ENCODE assay signal across 29 mouse cellular contexts in genomic region chr16:64876631-64877265, GRCm38 (mm10). TPM values are rescaled to one million over a fixed set of nuclear protein-coding genes. Genes with fewer than 3 reads are reported as not detected.
DNase-seq lines count a peak whose midpoint lies in the region; ATAC-seq and TF ChIP-seq lines count a peak whose summit lies in the region.
"Had no signal": no experiment of that assay in that cellular context is flagged by ENCODE, and none has a peak within 500 bp of the region (broad histone marks: within the 10 kb centered on the region; RNA-seq: fewer than 3 reads in every experiment).

No protein-coding gene starts in this region.

- peak overlapping the region; percentile 66 for H3K27ac ChIP-seq in lung, embryonic 16.5 days (ENCODE audit: low read length)
- H3K27ac ChIP-seq in ES-E14 (ENCODE audit: insufficient read depth, low read depth, low read length, poor library complexity, severe bottlenecking) = peak overlapping the region; percentile 61; the same call in 1 of the 2 replicates
- H3K27ac ChIP-seq in gastrocnemius, adult 2 months = no peak overlapping the region
- H3K27ac ChIP-seq in midbrain, embryonic 15.5 days = no peak overlapping the region
- H3K27ac ChIP-seq: forebrain, embryonic 15.5 days; hindbrain, embryonic 13.5 days; limb, embryonic 12.5 days; liver, embryonic 15.5 days; neural tube, embryonic 12.5 days; stomach, postnatal 0 days had no signal

- H3K4me1 ChIP-seq in lung, embryonic 16.5 days (replicated peaks; ENCODE audit: control insufficient read depth, insufficient read depth, low read length) = 0 out of 2 replicates have a peak, but pooled peaks cover 2% of the 10 kb centered on the region
- peaks cover 2 to 11% of the 10 kb centered on the region in 2 experiments; a peak in 3 of 4 replicates for H3K4me1 ChIP-seq in ES-E14 (ENCODE audit: control insufficient read depth in 2 of 2, insufficient read depth in 2 of 2, low read length in 2 of 2, poor library complexity in 1 of 2)
- 0 out of 2 replicates have a peak, but pooled peaks cover 8% of the 10 kb centered on the region for H3K4me1 ChIP-seq in midbrain, embryonic 15.5 days
- H3K4me1 ChIP-seq: limb, embryonic 12.5 days; neural tube, embryonic 12.5 days had no signal

- no peak for DNase-seq in lung, adult 18-20 months
- peak; percentile 37 to 42 for DNase-seq in B cell, adult 2 months
- no peak for DNase-seq in ES-E14 (ENCODE audit: low read depth, low spot score)
- no peak for DNase-seq in gastrocnemius, adult 2 months
- no peak for DNase-seq in gastrocnemius, postnatal 36 days
- DNase-seq: adrenal gland, adult 2 months; cerebellum, adult 8-10 months; cerebellum, postnatal 36 days; heart, postnatal 36 days; kidney, adult 9 months; kidney, postnatal 14 days; layer of hippocampus, adult 9-11 months; right cerebral cortex, postnatal 4 days; thymus, adult 18-20 months; thymus, postnatal 25 days had no signal

- no peaks in the 10 kb centered on the region for H3K9me3 ChIP-seq in lung, embryonic 16.5 days (ENCODE audit: control insufficient read depth, low read length)
- no peaks in the 10 kb centered on the region; the same call in 1 of the 2 replicates for H3K9me3 ChIP-seq in ES-E14 (ENCODE audit: control insufficient read depth, insufficient read depth, low read depth, low read length)
- no peaks in the 10 kb centered on the region for H3K9me3 ChIP-seq in midbrain, embryonic 15.5 days
- H3K9me3 ChIP-seq: forebrain, embryonic 15.5 days; hindbrain, embryonic 13.5 days; limb, embryonic 12.5 days; liver, embryonic 15.5 days; neural tube, embryonic 12.5 days had no signal

- H3K9ac ChIP-seq in lung, embryonic 16.5 days (ENCODE audit: low read length) = no peak overlapping the region
- H3K9ac ChIP-seq in ES-E14 (ENCODE audit: insufficient read depth, low read depth, low read length, poor library complexity, severe bottlenecking) = no peak overlapping the region
- H3K9ac ChIP-seq in midbrain, embryonic 15.5 days = no peak overlapping the region
- H3K9ac ChIP-seq: forebrain, embryonic 15.5 days; hindbrain, embryonic 13.5 days; limb, embryonic 12.5 days; liver, embryonic 15.5 days; neural tube, embryonic 12.5 days had no signal

- intact Hi-C loops in gastrocnemius, adult 2 months (cut with DNase I) = no loop called here
- intact Hi-C loops in gastrocnemius, postnatal 36 days (cut with DNase I) = no loop called here

- H3K4me2 ChIP-seq in lung, embryonic 16.5 days (ENCODE audit: low read depth, low read length) = no peak overlapping the region
- H3K4me2 ChIP-seq in midbrain, embryonic 15.5 days = no peak overlapping the region
- H3K4me2 ChIP-seq: forebrain, embryonic 15.5 days; heart, embryonic 11.5 days; hindbrain, embryonic 13.5 days; limb, embryonic 12.5 days; liver, embryonic 15.5 days; midbrain, embryonic 11.5 days; neural tube, embryonic 12.5 days had no signal

- 70% methylated on average over 4 of the region's 4 CpGs for WGBS in lung, embryonic 16.5 days
- 71% methylated on average over 4 of the region's 4 CpGs for WGBS in midbrain, embryonic 15.5 days

- H3K27me3 ChIP-seq in lung, embryonic 16.5 days (ENCODE audit: control insufficient read depth, insufficient read depth, low read depth, low read length) = no peaks in the 10 kb centered on the region
- no peaks in the 10 kb centered on the region for H3K27me3 ChIP-seq in midbrain, embryonic 15.5 days (replicated peaks)
- H3K27me3 ChIP-seq: forebrain, embryonic 15.5 days; hindbrain, embryonic 13.5 days; limb, embryonic 12.5 days; liver, embryonic 15.5 days; neural tube, embryonic 12.5 days had no signal

- no peaks in the 10 kb centered on the region for H3K36me3 ChIP-seq in lung, embryonic 16.5 days (ENCODE audit: control insufficient read depth, insufficient read depth, low read length)
- no peaks in the 10 kb centered on the region for H3K36me3 ChIP-seq in ES-E14 (ENCODE audit: control insufficient read depth, insufficient read depth, low read length, poor library complexity, severe bottlenecking)
- no peaks in the 10 kb centered on the region for H3K36me3 ChIP-seq in midbrain, embryonic 15.5 days (replicated peaks)
- H3K36me3 ChIP-seq: forebrain, embryonic 15.5 days; hindbrain, embryonic 13.5 days; limb, embryonic 12.5 days; liver, embryonic 15.5 days; neural tube, embryonic 12.5 days had no signal

- no peak for TF ChIP-seq CTCF in gastrocnemius, adult 2 months (IDR thresholded peaks at IDR 0.05)

- H3K4me3 ChIP-seq in lung, embryonic 16.5 days (ENCODE audit: low read length) = no peak overlapping the region
- H3K4me3 ChIP-seq in ES-E14 (ENCODE audit: insufficient read depth in 1 of 2, low read depth in 1 of 2, low read length in 2 of 2, poor library complexity in 1 of 2, severe bottlenecking in 1 of 2) = no peak overlapping the region
- H3K4me3 ChIP-seq in gastrocnemius, adult 2 months = no peak overlapping the region
- no peak overlapping the region for H3K4me3 ChIP-seq in midbrain, embryonic 15.5 days
- H3K4me3 ChIP-seq: forebrain, embryonic 15.5 days; hindbrain, embryonic 13.5 days; limb, embryonic 12.5 days; liver, embryonic 15.5 days; myocyte; neural tube, embryonic 12.5 days had no signal

- ATAC-seq in lung, embryonic 16.5 days (ENCODE audit: low read depth) = no peak
- 0 out of 2 replicates have a peak, but pooled peaks have one; percentile 23 for ATAC-seq in megakaryocyte, adult 5-6 weeks (ENCODE audit: poor library complexity, severe bottlenecking)
- no peak for ATAC-seq in midbrain, embryonic 15.5 days (replicated peaks)
- ATAC-seq: activated CD4-positive, CD25-positive, alpha-beta regulatory T cell, adult 4 months; forebrain, embryonic 15.5 days; intestine, embryonic 16.5 days had no signal

- in situ Hi-C loops in ES-E14 (cut with MboI; ENCODE audit: low sequenced_read_pairs in 2 of 2, unreplicated experiment in 2 of 2) = no loop called here

TF ChIP-seq in ES-E14, 5 proteins besides CTCF, POLR2A, EP300 and RAD21:
- no peak for TF ChIP-seq HCFC1 (IDR thresholded peaks at IDR 0.05; ENCODE audit: borderline replicate concordance, insufficient read depth, low read length)
- no peak for TF ChIP-seq CHD2 (IDR thresholded peaks at IDR 0.05; ENCODE audit: low read depth, low read length)
- no peak for TF ChIP-seq ZNF384 (IDR thresholded peaks at IDR 0.05; ENCODE audit: low read depth, low read length)
- TF ChIP-seq ZC3H11A (IDR thresholded peaks at IDR 0.05; ENCODE audit: borderline replicate concordance, low read depth, low read length) = no peak
- TF ChIP-seq MAFK (IDR thresholded peaks at IDR 0.05; ENCODE audit: insufficient read depth, low read depth, low read length) = no peak
TF ChIP-seq in ES-E14: peak in this region for 0.

RNA-seq across cellular contexts. Expression of gene Cggbp1, which starts 25.0 kb away (rescaled TPM):
- 87.9 and 92.0 TPM in 2 replicates for polyA plus RNA-seq in lung, embryonic 16.5 days (2015; fragmentation: Nextera tagmentation; extraction: Ambion mirVana)
- total RNA-seq in ES-E14 (2012; rRNA removed) = 63.9 and 75.4 TPM in 2 replicates
- total RNA-seq in megakaryocyte, adult 5-6 weeks (2015) = 111 and 133 TPM in 2 replicates
- total RNA-seq in megakaryocyte, adult 5-6 weeks (2017) = 103 and 104 TPM in 2 replicates
- 10 to 100 TPM; 18.2 to 26.7 TPM for total RNA-seq in gastrocnemius, adult 2 months (2021)
- polyA plus RNA-seq in midbrain, embryonic 15.5 days (2015; fragmentation: Nextera tagmentation; extraction: Ambion mirVana) = 68.8 and 71.7 TPM in 2 replicates
- total RNA-seq in gastrocnemius, postnatal 36 days (2021) = 10 to 100 TPM; 20.2 to 20.6 TPM

RNA-seq across cellular contexts. Expression of gene Zfp654, which starts 25.3 kb away (rescaled TPM):
- polyA plus RNA-seq in lung, embryonic 16.5 days (2015; fragmentation: Nextera tagmentation; extraction: Ambion mirVana) = 5.9 and 7.0 TPM in 2 replicates
- total RNA-seq in ES-E14 (2012; rRNA removed) = 16.1 and 19.4 TPM in 2 replicates
- 19.2 and 21.1 TPM in 2 replicates for total RNA-seq in megakaryocyte, adult 5-6 weeks (2015)
- 10.8 and 14.1 TPM in 2 replicates for total RNA-seq in megakaryocyte, adult 5-6 weeks (2017)
- 10 to 100 TPM; 10.5 to 11.4 TPM for total RNA-seq in gastrocnemius, adult 2 months (2021)
- 5.8 and 6.0 TPM in 2 replicates for polyA plus RNA-seq in midbrain, embryonic 15.5 days (2015; fragmentation: Nextera tagmentation; extraction: Ambion mirVana)
- 1 to 10 TPM; 8.0 to 9.1 TPM for total RNA-seq in gastrocnemius, postnatal 36 days (2021)

Comparison
In these comparisons a context has a peak if more than half of its experiments do, and no peak if none do; other contexts are left out.
1. H3K27ac ChIP-seq: peak in lung, embryonic 16.5 days (single experiment) and ES-E14 (single experiment); none in gastrocnemius, adult 2 months (single experiment) and midbrain, embryonic 15.5 days (single experiment).
2. DNase-seq: peak in B cell, adult 2 months (2 of 2); none in lung, adult 18-20 months (0 of 2), ES-E14 (single experiment), gastrocnemius, adult 2 months (single experiment) and gastrocnemius, postnatal 36 days (0 of 2).